Mouse (Mus musculus): ENCODE data around the gene Map3k11. TPM values are rescaled to one million over a fixed set of nuclear protein-coding genes. Genes with fewer than 3 reads are reported as not detected.
A peak's percentile ranks its signal among the peaks of the same experiment; 100 is the strongest.

The Map3k11 gene
- polyA plus RNA-seq, 1 experiment = 20.2 TPM

DNA sequence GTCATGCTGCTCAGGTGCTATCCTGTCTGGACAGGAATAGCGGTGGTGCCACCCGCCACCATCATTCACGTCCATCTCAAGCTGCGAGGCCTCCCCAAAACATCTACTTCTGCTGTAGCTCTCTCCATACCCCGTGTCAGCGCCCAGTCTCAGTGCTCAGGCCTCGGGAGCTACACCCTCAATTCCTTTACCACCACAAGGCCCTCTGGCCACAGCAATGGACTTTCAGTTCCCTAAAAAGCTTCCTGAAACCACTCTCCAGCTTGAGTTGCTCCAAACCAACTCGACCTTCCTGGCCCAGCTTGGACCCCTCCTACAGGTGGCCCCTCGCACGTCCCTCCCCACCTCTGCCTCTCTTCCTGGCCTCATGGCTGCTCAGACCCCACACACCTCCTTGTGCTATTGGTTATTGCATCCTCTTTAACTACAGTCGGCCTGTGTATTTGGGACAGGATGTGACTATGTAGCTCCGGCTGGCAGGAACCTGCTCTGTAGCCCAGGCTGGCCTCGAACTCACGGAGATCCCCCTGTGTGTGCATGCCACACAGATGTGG is 23.4 kb downstream of the Map3k11 start:
- H3K4me3 ChIP-seq (replicated peaks) = peak overlapping the region; percentile 4
- H3K36me3 ChIP-seq (ENCODE audit: control insufficient read depth) = peaks cover 100% of the 10 kb centered on the region
- H3K9me3 ChIP-seq (ENCODE audit: control insufficient read depth, low read length) = no peaks in the 10 kb centered on the region
- H3K4me1 ChIP-seq (ENCODE audit: control insufficient read depth) = peaks cover 82% of the 10 kb centered on the region
- TF ChIP-seq GATA1 (IDR thresholded peaks at IDR 0.05; ENCODE audit: low read length) = no peak
- TF ChIP-seq TAL1 (IDR thresholded peaks at IDR 0.05; ENCODE audit: low read length) = no peak
- peaks cover 5% of the 10 kb centered on the region; the same call in 1 of the 2 replicates for H3K27me3 ChIP-seq (ENCODE audit: control insufficient read depth)

- H3K27me3 ChIP-seq (ENCODE audit: control insufficient read depth) = peaks cover 6% of the 10 kb centered on the region; the same call in 1 of the 2 replicates
- H3K4me3 ChIP-seq (replicated peaks) = peak overlapping the region; percentile 45
Observed at GRCm38 (mm10) chr19:5713255-5713654, 24.7 kb downstream of the Map3k11 start.

DNA sequence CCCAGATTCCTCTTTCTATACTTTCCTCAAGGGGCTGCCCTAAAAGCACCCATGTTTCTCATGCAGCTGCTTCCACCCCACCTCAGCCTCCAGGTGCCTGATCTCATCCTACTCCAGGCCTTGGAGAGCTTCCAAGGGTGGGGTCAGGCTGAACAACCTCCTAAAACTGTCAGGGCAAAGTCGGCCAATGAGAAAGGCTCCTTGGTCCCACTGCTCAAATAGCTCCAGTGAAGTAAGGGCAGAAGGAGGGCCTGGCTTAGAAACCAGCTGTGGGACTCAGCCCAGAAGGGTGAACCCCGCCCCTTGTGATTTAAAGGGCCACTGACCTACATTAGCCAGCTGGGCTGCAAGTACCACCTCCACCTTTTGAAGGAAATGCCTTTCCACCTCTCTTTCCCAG is 25.2 kb downstream of the Map3k11 start:
- peaks cover 100% of the 10 kb centered on the region for H3K36me3 ChIP-seq (ENCODE audit: control insufficient read depth)
- peaks cover 87% of the 10 kb centered on the region for H3K4me1 ChIP-seq (ENCODE audit: control insufficient read depth)
- TF ChIP-seq GATA1 (IDR thresholded peaks at IDR 0.05; ENCODE audit: low read length) (no peak), TAL1 (IDR thresholded peaks at IDR 0.05; ENCODE audit: low read length) (no peak)
- peaks cover 6% of the 10 kb centered on the region; the same call in 1 of the 2 replicates for H3K27me3 ChIP-seq (ENCODE audit: control insufficient read depth)
- H3K9me3 ChIP-seq (ENCODE audit: control insufficient read depth, low read length) = no peaks in the 10 kb centered on the region
- H3K4me3 ChIP-seq (replicated peaks) = peak overlapping the region; percentile 45

More at GRCm38 (mm10) chr19:5713255-5713654, 24.7 kb downstream of the Map3k11 start:
- peaks cover 88% of the 10 kb centered on the region for H3K4me1 ChIP-seq (ENCODE audit: control insufficient read depth)
- H3K36me3 ChIP-seq (ENCODE audit: control insufficient read depth) = peaks cover 100% of the 10 kb centered on the region
- H3K9me3 ChIP-seq (ENCODE audit: control insufficient read depth, low read length) = no peaks in the 10 kb centered on the region
- no peak for TF ChIP-seq GATA1 (IDR thresholded peaks at IDR 0.05; ENCODE audit: low read length)
- no peak for TF ChIP-seq TAL1 (IDR thresholded peaks at IDR 0.05; ENCODE audit: low read length)

DNA sequence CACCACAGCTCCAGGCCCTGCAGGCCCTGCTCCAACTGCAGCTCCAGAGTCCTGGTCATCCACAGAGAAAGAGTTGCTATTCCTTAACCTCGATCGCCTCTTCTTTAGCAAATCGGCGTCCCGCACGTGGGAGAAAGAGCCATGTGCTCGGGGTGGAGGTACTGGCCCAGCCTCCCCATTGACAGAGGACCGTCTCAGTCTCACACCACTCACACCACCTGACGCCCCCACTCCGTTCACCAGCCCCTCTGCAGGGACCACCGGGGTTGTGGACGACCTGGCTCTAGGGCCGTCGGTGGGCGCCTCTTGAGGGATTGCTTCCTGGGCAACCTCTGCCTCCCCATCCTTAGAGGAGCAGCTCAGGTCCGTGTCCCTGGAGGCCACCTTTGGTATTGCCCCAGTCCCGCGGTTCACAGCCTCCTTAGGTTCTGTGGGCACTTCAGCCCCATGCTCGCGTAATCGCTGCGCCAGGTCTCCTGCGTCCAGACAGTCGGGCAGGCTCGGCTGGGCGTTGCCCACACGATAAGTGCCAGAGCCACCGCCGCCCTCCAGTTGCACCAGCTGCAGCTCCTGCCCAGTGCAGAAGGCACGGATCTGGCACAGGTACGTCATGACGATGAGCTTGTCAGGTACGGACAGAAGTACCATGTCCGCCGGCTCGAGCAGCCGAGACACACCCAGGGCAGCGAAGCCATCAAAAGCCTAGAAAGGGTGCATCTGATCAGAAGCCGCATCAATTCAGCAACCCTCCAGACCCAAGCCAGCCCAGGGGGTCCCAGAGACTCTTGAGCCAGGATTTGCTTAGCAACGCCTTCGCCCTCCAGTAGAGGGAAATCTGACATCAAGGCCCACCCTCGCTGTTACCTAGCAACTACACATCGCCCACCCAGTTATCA is 27.5 kb downstream of the Map3k11 start:
- Histone ChIP-seq H3K4me3 (replicated peaks) (peak overlapping the region; percentile 45), H3K9me3 (ENCODE audit: control insufficient read depth, low read length) (no peaks in the 10 kb centered on the region), H3K27me3 (ENCODE audit: control insufficient read depth) (peaks cover 6% of the 10 kb centered on the region; the same call in 1 of the 2 replicates), H3K4me1 (ENCODE audit: control insufficient read depth) (peaks cover 97% of the 10 kb centered on the region), H3K36me3 (ENCODE audit: control insufficient read depth) (peaks cover 100% of the 10 kb centered on the region)
- TF ChIP-seq GATA1 (IDR thresholded peaks at IDR 0.05; ENCODE audit: low read length) = no peak
- TF ChIP-seq TAL1 (IDR thresholded peaks at IDR 0.05; ENCODE audit: low read length) = no peak

GRCm38 (mm10) chr19:5716955-5717354 is 28.4 kb downstream of the Map3k11 start:
- TF ChIP-seq TAL1 (IDR thresholded peaks at IDR 0.05; ENCODE audit: low read length) (no peak), GATA1 (IDR thresholded peaks at IDR 0.05; ENCODE audit: low read length) (no peak)
- peaks cover 6% of the 10 kb centered on the region; the same call in 1 of the 2 replicates for H3K27me3 ChIP-seq (ENCODE audit: control insufficient read depth)
- peak overlapping the region; percentile 29 for H3K4me3 ChIP-seq (replicated peaks)
- no peaks in the 10 kb centered on the region for H3K9me3 ChIP-seq (ENCODE audit: control insufficient read depth, low read length)
- H3K36me3 ChIP-seq (ENCODE audit: control insufficient read depth) = peaks cover 100% of the 10 kb centered on the region
- H3K4me1 ChIP-seq (ENCODE audit: control insufficient read depth) = peaks cover 99% of the 10 kb centered on the region

DNA sequence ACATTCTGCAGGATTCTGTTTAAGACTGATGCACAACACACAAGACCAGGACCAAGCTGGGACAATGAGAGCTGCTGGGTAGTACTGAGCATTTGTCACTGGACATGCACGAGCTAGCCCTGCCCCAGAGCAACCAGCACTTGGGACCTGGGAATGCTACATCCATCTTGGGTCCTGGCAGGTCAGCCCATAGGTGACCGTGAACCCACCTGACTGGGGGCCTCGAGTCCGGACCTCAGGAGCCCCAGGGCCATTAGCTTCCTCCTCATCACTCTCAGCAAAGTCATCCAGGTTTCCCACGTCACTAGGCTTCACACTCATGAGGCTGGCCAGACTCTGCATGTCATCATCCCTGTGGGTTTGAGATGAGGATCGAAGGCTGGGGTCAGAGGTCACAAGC is 32.7 kb downstream of the Map3k11 start:
- Histone ChIP-seq H3K27me3 (ENCODE audit: control insufficient read depth) (peaks cover 4% of the 10 kb centered on the region; the same call in 1 of the 2 replicates), H3K4me3 (replicated peaks) (peak overlapping the region; percentile 45), H3K36me3 (ENCODE audit: control insufficient read depth) (peaks cover 98% of the 10 kb centered on the region), H3K4me1 (ENCODE audit: control insufficient read depth) (peaks cover 87% of the 10 kb centered on the region), H3K9me3 (ENCODE audit: control insufficient read depth, low read length) (no peaks in the 10 kb centered on the region)
- TF ChIP-seq TAL1 (IDR thresholded peaks at IDR 0.05; ENCODE audit: low read length) (no peak), GATA1 (IDR thresholded peaks at IDR 0.05; ENCODE audit: low read length) (no peak)

DNA sequence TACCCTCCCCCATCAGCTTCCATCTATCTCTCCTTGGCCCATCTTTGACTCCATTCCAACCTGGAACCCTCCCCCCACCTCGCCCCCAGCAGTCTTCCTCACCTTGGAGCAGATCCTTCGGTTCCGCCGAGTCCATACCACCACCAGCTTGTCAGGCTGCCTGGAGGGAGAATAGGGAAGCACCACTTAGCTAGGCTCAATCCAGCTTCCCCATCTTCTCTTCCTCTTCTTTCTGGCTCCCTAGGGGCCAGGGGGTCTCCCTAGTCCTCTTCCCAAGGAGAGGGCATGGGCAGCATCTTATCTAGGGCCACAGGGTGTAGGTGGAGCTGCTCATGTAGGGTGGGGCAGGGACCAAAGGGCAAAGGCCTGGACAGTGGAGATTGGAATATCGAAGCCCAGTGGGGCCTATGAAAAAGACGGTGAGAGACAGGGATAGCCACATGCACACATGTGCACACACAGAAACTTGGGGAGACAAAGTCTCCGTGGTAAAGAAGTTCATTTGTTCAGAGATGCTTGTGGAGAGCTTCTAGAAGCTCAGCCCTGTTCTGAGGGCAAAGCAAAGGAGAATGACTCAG is 34.4 kb downstream of the Map3k11 start:
- H3K27me3 ChIP-seq (ENCODE audit: control insufficient read depth) = no peaks in the 10 kb centered on the region; the same call in 1 of the 2 replicates
- TF ChIP-seq GATA1 (IDR thresholded peaks at IDR 0.05; ENCODE audit: low read length) (peak; percentile 89), TAL1 (IDR thresholded peaks at IDR 0.05; ENCODE audit: low read length) (peak; percentile 87)
- peaks cover 87% of the 10 kb centered on the region for H3K4me1 ChIP-seq (ENCODE audit: control insufficient read depth)
- H3K36me3 ChIP-seq (ENCODE audit: control insufficient read depth) = peaks cover 87% of the 10 kb centered on the region
- no peaks in the 10 kb centered on the region for H3K9me3 ChIP-seq (ENCODE audit: control insufficient read depth, low read length)
- peak overlapping the region; percentile 74 for H3K4me3 ChIP-seq (replicated peaks)

GRCm38 (mm10) chr19:5723934-5724548 is 35.5 kb downstream of the Map3k11 start:
- H3K4me1 ChIP-seq (ENCODE audit: control insufficient read depth) = peaks cover 87% of the 10 kb centered on the region
- TF ChIP-seq TAL1 (IDR thresholded peaks at IDR 0.05; ENCODE audit: low read length) = no peak
- TF ChIP-seq GATA1 (IDR thresholded peaks at IDR 0.05; ENCODE audit: low read length) = peak; percentile 36; the same call in 1 of the 2 replicates
- peaks cover 87% of the 10 kb centered on the region for H3K36me3 ChIP-seq (ENCODE audit: control insufficient read depth)
- peak overlapping the region; percentile 74 for H3K4me3 ChIP-seq (replicated peaks)
- H3K27me3 ChIP-seq (ENCODE audit: control insufficient read depth) = no peaks in the 10 kb centered on the region; the same call in 1 of the 2 replicates
- no peaks in the 10 kb centered on the region for H3K9me3 ChIP-seq (ENCODE audit: control insufficient read depth, low read length)

Measured in erythroblast, embryonic 14.5 days (primary cell).